Mouse (Mus musculus): ENCODE measurements around the gene Chst1.

GRCm38 (mm10) chr2:92604565-92604964, 5.1 kb downstream of the Chst1 start:
- no peak for TF ChIP-seq POLR2A (IDR thresholded peaks at IDR 0.05; ENCODE audit: insufficient read depth, low read depth, low read length)
- TF ChIP-seq CTCF (IDR thresholded peaks at IDR 0.05; ENCODE audit: insufficient read depth, low read depth, low read length), result no peak
